Mouse (Mus musculus): Measurements from ENCODE around the gene Acsl1.

The Acsl1 gene

GRCm38 (mm10) chr8:46470792-46471781 is at the start of gene Acsl1:
TSS of gene Acsl1 (plus strand) at chr8:46471037.
- no peak for DNase-seq (ENCODE audit: extremely low spot score, low spot score)

- no peak for DNase-seq (ENCODE audit: extremely low spot score, low spot score)
Observed at GRCm38 (mm10) chr8:46421515-46421914, 49.3 kb upstream of the Acsl1 start.

GRCm38 (mm10) chr8:46427940-46428339 is 42.9 kb upstream of the Acsl1 start:
- DNase-seq (ENCODE audit: extremely low spot score, low spot score): no peak

- no peak for DNase-seq (ENCODE audit: extremely low spot score, low spot score)
Observed at GRCm38 (mm10) chr8:46429871-46430270, 41.0 kb upstream of the Acsl1 start.

- no peak for DNase-seq (ENCODE audit: extremely low spot score, low spot score)
Observed at GRCm38 (mm10) chr8:46431921-46432320, 38.9 kb upstream of the Acsl1 start.

- no peak for DNase-seq (ENCODE audit: extremely low spot score, low spot score)
Observed at GRCm38 (mm10) chr8:46432581-46432980, 38.3 kb upstream of the Acsl1 start.

GRCm38 (mm10) chr8:46433656-46434055 is 37.2 kb upstream of the Acsl1 start:
- DNase-seq (ENCODE audit: extremely low spot score, low spot score): no peak

- no peak for DNase-seq (ENCODE audit: extremely low spot score, low spot score)
Observed at GRCm38 (mm10) chr8:46438491-46438890, 32.3 kb upstream of the Acsl1 start.

- DNase-seq (ENCODE audit: extremely low spot score, low spot score): no peak
Observed at GRCm38 (mm10) chr8:46445964-46446915, 24.6 kb upstream of the Acsl1 start.

- DNase-seq (ENCODE audit: extremely low spot score, low spot score): no peak
Observed at GRCm38 (mm10) chr8:46447334-46447733, 23.5 kb upstream of the Acsl1 start.

GRCm38 (mm10) chr8:46448606-46449005 is 22.2 kb upstream of the Acsl1 start:
- no peak for DNase-seq (ENCODE audit: extremely low spot score, low spot score)

GRCm38 (mm10) chr8:46449063-46449462 is 21.8 kb upstream of the Acsl1 start:
- no peak for DNase-seq (ENCODE audit: extremely low spot score, low spot score)

- no peak for DNase-seq (ENCODE audit: extremely low spot score, low spot score)
Observed at GRCm38 (mm10) chr8:46449723-46450251, 21.1 kb upstream of the Acsl1 start.

GRCm38 (mm10) chr8:46458215-46458811 is 12.5 kb upstream of the Acsl1 start:
- no peak for DNase-seq (ENCODE audit: extremely low spot score, low spot score)

GRCm38 (mm10) chr8:46468400-46468799 is 2.4 kb upstream of the Acsl1 start:
- DNase-seq (ENCODE audit: extremely low spot score, low spot score): no peak

- no peak for DNase-seq (ENCODE audit: extremely low spot score, low spot score)
Observed at GRCm38 (mm10) chr8:46469071-46469769, 1.6 kb upstream of the Acsl1 start.

- peak; percentile 98 for DNase-seq (ENCODE audit: extremely low spot score, low spot score)
Observed at GRCm38 (mm10) chr8:46470091-46470791, 596 bp upstream of the Acsl1 start.

GRCm38 (mm10) chr8:46471926-46472485 is 1.2 kb downstream of the Acsl1 start:
- DNase-seq (ENCODE audit: extremely low spot score, low spot score): no peak

GRCm38 (mm10) chr8:46474120-46474519 is 3.3 kb downstream of the Acsl1 start:
- DNase-seq (ENCODE audit: extremely low spot score, low spot score): no peak

- DNase-seq (ENCODE audit: extremely low spot score, low spot score): no peak
Observed at GRCm38 (mm10) chr8:46474634-46475033, 3.8 kb downstream of the Acsl1 start.

Data from neural tube, embryonic 10.5 days (tissue).